Mouse (Mus musculus): Measurements from ENCODE around the gene Slc28a3.

Gene Slc28a3

GRCm38 (mm10) chr13:58521331-58522030 is 89.2 kb downstream of the Slc28a3 start:
- no peak for DNase-seq (ENCODE audit: low read depth)

GRCm38 (mm10) chr13:58520580-58521330 is 89.9 kb downstream of the Slc28a3 start:
- no peak for DNase-seq (ENCODE audit: low read depth)

- DNase-seq (ENCODE audit: low read depth) = no peak
Measured at GRCm38 (mm10) chr13:58520028-58520427, 90.6 kb downstream of the Slc28a3 start.

GRCm38 (mm10) chr13:58516277-58516676 is 94.4 kb downstream of the Slc28a3 start:
- DNase-seq (ENCODE audit: low read depth) = no peak

- DNase-seq (ENCODE audit: low read depth) = no peak
Measured at GRCm38 (mm10) chr13:58515635-58516034, 95.0 kb downstream of the Slc28a3 start.

- peak; percentile 3 for DNase-seq (ENCODE audit: low read depth)
Measured at GRCm38 (mm10) chr13:58514147-58514727, 96.4 kb downstream of the Slc28a3 start.

GRCm38 (mm10) chr13:58511926-58512325 is 98.8 kb downstream of the Slc28a3 start:
- no peak for DNase-seq (ENCODE audit: low read depth)

GRCm38 (mm10) chr13:58511248-58511647 is 99.4 kb downstream of the Slc28a3 start:
- no peak for DNase-seq (ENCODE audit: low read depth)

- no peak for DNase-seq (ENCODE audit: low read depth)
Measured at GRCm38 (mm10) chr13:58509241-58509640, 101.4 kb downstream of the Slc28a3 start.

GRCm38 (mm10) chr13:58503610-58504009 is 107.1 kb downstream of the Slc28a3 start:
- no peak for DNase-seq (ENCODE audit: low read depth)

- no peak for DNase-seq (ENCODE audit: low read depth)
Measured at GRCm38 (mm10) chr13:58497809-58498208, 112.9 kb downstream of the Slc28a3 start.
